Mouse (Mus musculus) E14TG2a.4 (cell line): ENCODE data around the gene Il18.

Experiments used
- CTCF ChIP-seq: conservative IDR thresholded peaks from 2 replicates; pipeline ENCODE4 v1.5.1; 2014; ENCODE audit warnings: low read length
- NANOG ChIP-seq: IDR thresholded peaks from 2 replicates; pipeline ENCODE4 v1.6.1; 2014; ENCODE audit warnings: borderline replicate concordance, low read length, mixed read lengths
- POU5F1 ChIP-seq: IDR thresholded peaks from 2 replicates; pipeline ENCODE4 v1.6.1; 2014; ENCODE audit warnings: low read length, borderline replicate concordance

GRCm38 (mm10) chr9:50524936-50525335 is 29.7 kb upstream of the Il18 start:
- TF ChIP-seq CTCF (no peak), POU5F1 (no peak), NANOG (no peak)
